Mouse (Mus musculus) frontal cortex, postnatal 14 days (tissue): Measurements from ENCODE around the gene Heatr3.
A peak's percentile ranks its signal among the peaks of the same experiment; 100 is the strongest.
"Not testable (repeated sequence)": the region's sequence is repeated elsewhere in the genome, so short reads cannot be mapped to it uniquely, and the experiment has no call there.

ENCODE experiments used
- DNase-seq, 2 experiments: peaks; one replicate each; pipeline ENCODE4 v3.0.0; 2022; ENCODE audit warnings: low spot score in 2 of 2

The Heatr3 gene

DNA sequence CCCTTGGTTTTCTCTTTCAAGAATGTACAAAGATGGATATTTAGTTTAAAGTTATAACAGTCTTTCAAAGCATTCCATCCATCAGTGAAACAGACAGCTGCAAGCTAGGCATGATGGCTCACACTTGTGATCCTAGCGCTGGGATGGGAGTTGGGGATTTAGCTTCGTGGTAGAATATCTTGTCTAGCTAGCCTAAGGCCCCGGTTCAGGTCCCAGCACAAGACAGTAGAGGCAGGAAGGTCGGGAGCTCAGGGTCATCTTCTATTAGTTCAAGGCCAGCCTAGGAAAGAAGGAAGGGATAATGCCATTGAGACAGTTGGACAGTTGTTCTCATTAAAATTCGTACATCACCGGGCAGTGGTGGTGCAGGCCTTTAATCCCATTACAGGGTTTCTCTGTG is 48.1 kb downstream of the Heatr3 start:
- DNase-seq = no peak

DNA sequence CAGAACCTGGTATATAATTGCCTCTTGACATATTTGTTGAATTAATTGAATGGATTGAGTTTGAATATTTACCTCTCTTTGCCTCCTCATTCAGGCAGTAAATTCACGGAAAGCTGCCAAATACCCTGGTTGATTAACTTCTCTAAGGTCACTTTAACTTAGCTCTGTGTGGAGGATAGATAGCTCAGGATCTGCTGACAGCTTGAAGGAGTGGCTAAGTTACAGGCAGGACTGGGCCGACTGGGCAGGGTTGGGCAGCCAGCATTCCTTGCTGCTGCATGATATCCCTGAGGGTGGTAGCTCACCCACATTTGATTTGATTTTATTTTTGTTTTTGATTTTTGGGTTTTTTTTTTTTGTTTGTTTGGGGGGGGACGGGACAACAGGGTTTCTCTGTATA is 59.7 kb downstream of the Heatr3 start:
- no peak for DNase-seq

DNA sequence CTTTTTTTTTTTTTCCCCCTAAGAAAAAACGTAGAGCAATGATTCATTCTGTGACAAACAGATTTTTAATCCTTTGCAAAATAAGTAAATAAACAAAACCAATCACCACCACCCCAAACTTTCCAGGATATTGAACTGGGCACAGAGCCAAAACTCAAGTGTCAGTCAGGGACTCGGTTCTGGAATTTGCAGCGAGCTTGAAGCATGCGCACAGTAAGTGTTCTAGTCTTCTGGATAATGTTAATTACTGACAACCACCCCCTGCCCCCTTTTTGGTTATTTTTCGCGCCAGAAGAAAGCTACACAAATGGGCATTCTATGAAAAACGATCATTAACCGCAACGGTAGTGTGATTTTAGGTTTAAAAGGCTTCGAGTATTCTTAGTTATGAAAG is 60.9 kb downstream of the Heatr3 start:
- DNase-seq = peak; percentile 24 to 25

DNA sequence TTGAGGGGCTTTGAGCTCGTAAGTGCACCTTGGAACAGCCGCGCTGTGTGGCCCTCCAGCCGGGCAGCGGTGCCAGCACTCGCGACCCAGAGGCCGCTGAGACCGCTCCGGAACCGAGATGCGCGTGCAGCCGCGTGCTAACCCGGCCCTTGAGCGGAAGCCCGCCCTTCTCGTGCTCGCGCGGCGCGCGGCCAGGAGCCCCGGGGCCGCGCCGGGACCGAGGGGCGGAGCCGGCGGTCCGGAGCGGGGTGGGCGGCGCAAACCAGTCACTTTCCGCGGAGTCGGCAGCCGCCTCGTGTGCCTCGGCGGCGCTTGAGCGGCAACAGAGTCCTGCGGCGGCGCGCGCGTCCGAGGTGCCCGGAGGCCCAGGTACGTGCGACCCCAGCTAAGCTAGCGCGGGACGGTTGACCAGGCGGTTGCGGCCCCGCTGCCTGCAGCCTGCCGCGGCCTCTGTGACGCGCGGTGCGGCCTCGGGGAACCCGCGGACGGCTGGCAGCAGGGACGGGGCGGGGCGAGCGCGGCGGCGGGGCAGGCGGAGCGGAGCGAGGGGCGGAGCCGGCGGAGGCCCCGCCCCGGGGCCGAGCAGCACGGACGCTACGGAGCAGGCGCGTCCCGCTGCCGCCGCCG is 61.4 kb downstream of the Heatr3 start, which contains the start of gene Tent4b:
TSS of gene Tent4b (plus strand) at position 269 of the 627 bp plus-strand sequence.
- peak; percentile 84 to 86 for DNase-seq

DNA sequence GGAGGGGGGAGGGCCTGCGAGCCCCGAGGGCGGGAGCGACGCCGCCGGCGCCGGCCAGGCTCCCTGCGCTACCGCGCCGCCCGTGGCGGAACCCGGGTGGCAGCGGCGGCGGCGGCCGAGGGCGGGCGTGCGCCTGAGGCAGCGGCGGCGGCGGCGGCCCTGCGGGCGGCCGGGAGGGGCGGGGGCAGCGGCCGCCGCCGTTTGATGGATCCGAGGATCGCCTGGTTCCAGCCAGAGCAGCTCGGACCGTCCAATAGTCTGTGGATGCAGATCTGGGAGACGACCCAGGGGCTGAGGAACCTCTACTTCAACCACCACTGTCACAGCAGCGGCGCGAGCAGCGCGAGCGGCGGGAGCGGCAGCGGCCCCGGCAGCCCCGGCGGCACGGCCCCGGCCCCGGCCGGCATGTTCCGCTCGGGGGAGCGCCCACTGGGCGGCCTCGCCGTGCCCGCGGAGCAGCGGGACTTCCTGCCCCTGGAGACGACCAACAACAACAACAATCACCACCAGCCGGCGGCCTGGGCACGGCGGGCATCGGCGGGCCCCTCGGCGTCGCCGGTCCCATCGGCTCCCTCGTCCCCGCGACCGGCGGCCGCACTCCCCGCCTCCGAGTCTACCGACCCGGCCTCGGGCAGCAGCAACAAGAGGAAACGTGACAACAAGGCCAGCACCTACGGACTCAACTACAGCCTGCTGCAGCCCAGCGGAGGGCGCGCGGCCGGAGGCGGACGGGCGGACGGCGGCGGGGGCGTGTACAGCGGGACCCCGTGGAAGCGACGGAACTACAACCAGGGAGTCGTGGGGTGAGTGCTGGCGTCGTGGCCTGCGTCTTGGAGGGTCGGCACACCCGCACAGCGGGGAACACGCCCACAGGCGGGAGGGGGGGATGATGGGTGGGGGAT is 62.3 kb downstream of the Heatr3 start:
- peak; percentile 25 to 34 for DNase-seq

GRCm38 (mm10) chr8:88200724-88201495 is 63.3 kb downstream of the Heatr3 start:
- DNase-seq = no peak

DNA sequence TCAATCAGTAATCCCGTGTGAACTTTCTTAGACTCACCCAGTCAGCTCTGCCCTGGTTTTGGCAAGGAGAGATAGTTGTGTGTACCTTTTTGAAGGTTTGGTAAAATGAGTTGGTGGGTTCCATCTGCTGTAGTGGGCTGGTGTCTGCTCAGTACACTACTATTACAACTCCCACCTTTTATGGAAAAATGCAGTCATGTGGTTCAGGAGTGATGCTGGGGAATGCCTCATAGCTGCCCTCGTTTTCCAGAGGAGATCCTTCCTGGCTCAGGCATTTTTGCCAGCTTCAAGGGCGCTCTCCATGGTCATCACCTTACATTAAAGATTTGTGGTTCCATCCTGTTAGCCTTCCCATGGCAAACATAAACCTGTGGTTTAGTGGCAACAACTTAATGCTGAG is 64.0 kb downstream of the Heatr3 start:
- no peak for DNase-seq

GRCm38 (mm10) chr8:88206016-88206415 is 68.4 kb downstream of the Heatr3 start:
- no peak for DNase-seq

DNA sequence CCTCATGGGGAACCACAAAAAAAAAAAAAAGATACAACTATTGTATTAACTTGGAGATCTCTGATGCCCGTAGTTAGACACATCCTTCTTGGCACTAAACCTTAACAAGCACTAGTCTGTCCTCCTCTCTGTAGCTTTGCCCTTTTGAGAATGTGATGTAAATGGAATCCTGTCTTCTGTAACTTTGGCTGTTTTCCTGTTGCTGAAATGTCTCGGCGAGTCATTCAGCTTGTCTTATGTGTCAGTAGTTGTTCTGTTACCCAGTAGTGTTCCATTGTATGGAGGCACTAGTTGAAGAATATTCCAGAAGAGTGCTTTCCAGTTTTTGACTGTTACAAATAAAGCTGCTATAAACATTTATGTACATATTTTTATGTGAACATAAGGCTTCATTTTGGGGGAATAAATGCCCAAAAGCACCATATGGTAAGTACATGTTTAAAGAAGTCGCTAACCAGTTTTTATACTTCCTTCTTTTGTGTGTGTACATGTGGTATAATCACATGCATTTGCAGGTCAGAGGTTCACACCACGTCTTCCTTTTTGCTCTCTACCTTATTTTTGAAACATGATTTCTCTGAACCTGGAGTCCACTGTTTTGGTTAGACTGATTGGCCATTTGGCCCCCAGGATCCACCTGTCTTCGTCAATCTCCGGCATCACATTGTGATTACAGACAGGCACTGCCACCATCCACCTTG is 69.6 kb downstream of the Heatr3 start:
- no peak for DNase-seq

- DNase-seq = not testable (repeated sequence)
These were observed 72.5 kb downstream of the Heatr3 start for GRCm38 (mm10) chr8:88209930-88210827.

GRCm38 (mm10) chr8:88221353-88221752 is 83.7 kb downstream of the Heatr3 start:
- no peak for DNase-seq
